ENCODE assay signal across 20 mouse cellular contexts in the genomic region with DNA sequence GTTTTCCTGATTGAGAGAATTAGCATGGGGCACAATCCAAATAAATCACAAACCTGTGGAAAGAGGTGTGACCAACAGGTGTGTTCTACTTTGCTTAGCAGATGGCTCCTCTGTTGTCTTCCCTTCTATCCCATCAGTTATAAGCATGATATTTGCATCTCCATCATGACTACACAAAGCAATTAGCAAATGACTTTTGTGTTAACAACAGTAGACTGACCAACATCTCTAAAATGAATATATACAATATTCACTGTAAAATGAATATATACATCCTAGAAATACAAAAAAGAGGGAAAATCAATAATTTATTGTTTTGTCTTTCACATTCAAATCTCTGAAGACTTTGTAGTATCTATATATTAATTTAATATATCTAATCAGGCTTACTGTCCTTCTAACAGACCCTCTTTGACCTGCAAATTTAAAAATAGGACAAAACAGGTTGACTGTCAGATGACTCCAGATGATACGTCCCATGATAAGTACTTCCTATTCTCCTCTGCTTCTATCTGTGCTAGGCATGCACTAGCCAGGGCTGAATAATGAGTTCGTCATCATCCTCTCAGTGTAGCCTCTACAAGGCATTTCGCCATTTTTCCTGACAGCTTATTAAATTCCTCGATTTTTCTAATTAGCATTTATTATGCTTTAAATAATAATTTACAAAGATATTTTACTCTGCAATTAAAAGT.
A peak's percentile ranks its signal among the peaks of the same experiment; 100 is the strongest.
DNase-seq lines count a peak whose midpoint lies in the region; ATAC-seq and TF ChIP-seq lines count a peak whose summit lies in the region.
"Had no signal": no experiment of that assay in that cellular context is flagged by ENCODE, and none has a peak within 500 bp of the region (broad histone marks: within the 10 kb centered on the region; RNA-seq: fewer than 3 reads in every experiment).

No protein-coding gene starts in this region.

- H3K9ac ChIP-seq in forebrain, embryonic 16.5 days (replicated peaks; ENCODE audit: low read depth, low read length): no peak overlapping the region
- H3K9ac ChIP-seq in hindbrain, postnatal 0 days (replicated peaks; ENCODE audit: low read length): no peak overlapping the region
- H3K9ac ChIP-seq: hindbrain, embryonic 15.5 days; liver, embryonic 13.5 days; neural tube, embryonic 13.5 days had no signal

- no peak for TF ChIP-seq POLR2A in brain, embryonic 14.5 days (IDR thresholded peaks at IDR 0.05; ENCODE audit: borderline replicate concordance, extremely low read depth, insufficient read depth, insufficient read length, poor library complexity, severe bottlenecking)

- no peak overlapping the region for H3K4me3 ChIP-seq in forebrain, embryonic 16.5 days (replicated peaks; ENCODE audit: low read length)
- no peak overlapping the region for H3K4me3 ChIP-seq in hindbrain, postnatal 0 days (ENCODE audit: low read length)
- no peak overlapping the region for H3K4me3 ChIP-seq in layer of hippocampus, adult 2 months
- H3K4me3 ChIP-seq: gastrocnemius, adult 2 months; hindbrain, embryonic 15.5 days; liver, embryonic 13.5 days; neural tube, embryonic 13.5 days had no signal

- peak; percentile 45 for ATAC-seq in forebrain, embryonic 16.5 days
- ATAC-seq in hindbrain, postnatal 0 days: no peak
- ATAC-seq: intestine, embryonic 16.5 days had no signal

- intact Hi-C loops in heart, postnatal 36 days (cut with DNase I): no loop called here

- H3K27ac ChIP-seq in forebrain, embryonic 16.5 days (ENCODE audit: low read length): peak overlapping the region; percentile 87
- peak overlapping the region; percentile 20; the same call in 1 of the 2 replicates for H3K27ac ChIP-seq in hindbrain, postnatal 0 days
- H3K27ac ChIP-seq in layer of hippocampus, adult 2 months: no peak overlapping the region
- H3K27ac ChIP-seq: gastrocnemius, adult 2 months; liver, embryonic 13.5 days had no signal

- no peaks in the 10 kb centered on the region for H3K36me3 ChIP-seq in forebrain, embryonic 16.5 days (ENCODE audit: control insufficient read depth, insufficient read depth)
- H3K36me3 ChIP-seq in hindbrain, postnatal 0 days (ENCODE audit: insufficient read depth, low read length): no peaks in the 10 kb centered on the region
- H3K36me3 ChIP-seq: hindbrain, embryonic 15.5 days; liver, embryonic 13.5 days; neural tube, embryonic 13.5 days had no signal

- H3K4me1 ChIP-seq in forebrain, embryonic 16.5 days (replicated peaks; ENCODE audit: control insufficient read depth, insufficient read depth, low read length): peaks cover 12% of the 10 kb centered on the region
- H3K4me1 ChIP-seq in hindbrain, postnatal 0 days (ENCODE audit: insufficient read depth, low read length): no peaks in the 10 kb centered on the region
- H3K4me1 ChIP-seq: liver, embryonic 13.5 days had no signal

- no peak overlapping the region for H3K4me2 ChIP-seq in forebrain, embryonic 16.5 days (ENCODE audit: low read length)
- no peak overlapping the region for H3K4me2 ChIP-seq in hindbrain, postnatal 0 days (ENCODE audit: low read depth, low read length)
- H3K4me2 ChIP-seq: heart, embryonic 11.5 days; hindbrain, embryonic 15.5 days; liver, embryonic 13.5 days; neural tube, embryonic 13.5 days had no signal

- H3K9me3 ChIP-seq in forebrain, embryonic 16.5 days (ENCODE audit: control insufficient read depth, low read length): no peaks in the 10 kb centered on the region
- no peaks in the 10 kb centered on the region for H3K9me3 ChIP-seq in hindbrain, postnatal 0 days (ENCODE audit: low read length)
- H3K9me3 ChIP-seq: hindbrain, embryonic 15.5 days; liver, embryonic 13.5 days; neural tube, embryonic 13.5 days had no signal

- no peaks in the 10 kb centered on the region for H3K27me3 ChIP-seq in forebrain, embryonic 16.5 days (replicated peaks; ENCODE audit: control insufficient read depth, insufficient read depth, low read length)
- H3K27me3 ChIP-seq in hindbrain, postnatal 0 days (ENCODE audit: insufficient read depth, low read length): no peaks in the 10 kb centered on the region
- H3K27me3 ChIP-seq: hindbrain, embryonic 15.5 days; liver, embryonic 13.5 days; neural tube, embryonic 13.5 days had no signal

- peak; percentile 28 for DNase-seq in heart, adult 11 months
- no peak for DNase-seq in heart, postnatal 36 days
- peak; percentile 58 for DNase-seq in brain, embryonic 14.5 days (ENCODE audit: low read depth)
- DNase-seq in hindbrain, postnatal 0 days (ENCODE audit: low spot score): no peak
- no peak for DNase-seq in layer of hippocampus, adult 2 months (ENCODE audit: low spot score in 2 of 2)
- DNase-seq in thymus, postnatal 10 days (ENCODE audit: low spot score in 2 of 2): no peak
- no peak for DNase-seq in thymus, postnatal 0 days (ENCODE audit: low spot score)
- DNase-seq: adrenal gland, postnatal 14 days; cerebellum, adult 11 months; gastrocnemius, adult 2 months; kidney, adult 9 months; kidney, postnatal 25 days; liver, embryonic 13.5 days; lung, adult 2 months; thymus, postnatal 25 days had no signal

- WGBS in forebrain, embryonic 16.5 days: 44% methylated on average over 4 of the region's 4 CpGs
- WGBS in hindbrain, postnatal 0 days: 73% methylated on average over 4 of the region's 4 CpGs

- no peak for TF ChIP-seq CTCF in brain, embryonic 14.5 days (IDR thresholded peaks at IDR 0.05; ENCODE audit: borderline replicate concordance, extremely low read depth, insufficient read depth, insufficient read length)
- TF ChIP-seq CTCF in hindbrain, postnatal 0 days (IDR thresholded peaks at IDR 0.05; ENCODE audit: low read depth): no peak
- TF ChIP-seq CTCF in layer of hippocampus, adult 2 months (conservative IDR thresholded peaks at IDR 0.05): no peak

Comparison
In these comparisons a context has a peak if more than half of its experiments do, and no peak if none do; other contexts are left out.
1. DNase-seq: peak in heart, adult 11 months (single experiment) and brain, embryonic 14.5 days (single experiment); none in heart, postnatal 36 days (0 of 2), hindbrain, postnatal 0 days (single experiment), layer of hippocampus, adult 2 months (0 of 2), thymus, postnatal 10 days (0 of 2) and thymus, postnatal 0 days (single experiment).